Mouse (Mus musculus): ENCODE results near the gene Pcsk7.

Pcsk7 gene

DNA sequence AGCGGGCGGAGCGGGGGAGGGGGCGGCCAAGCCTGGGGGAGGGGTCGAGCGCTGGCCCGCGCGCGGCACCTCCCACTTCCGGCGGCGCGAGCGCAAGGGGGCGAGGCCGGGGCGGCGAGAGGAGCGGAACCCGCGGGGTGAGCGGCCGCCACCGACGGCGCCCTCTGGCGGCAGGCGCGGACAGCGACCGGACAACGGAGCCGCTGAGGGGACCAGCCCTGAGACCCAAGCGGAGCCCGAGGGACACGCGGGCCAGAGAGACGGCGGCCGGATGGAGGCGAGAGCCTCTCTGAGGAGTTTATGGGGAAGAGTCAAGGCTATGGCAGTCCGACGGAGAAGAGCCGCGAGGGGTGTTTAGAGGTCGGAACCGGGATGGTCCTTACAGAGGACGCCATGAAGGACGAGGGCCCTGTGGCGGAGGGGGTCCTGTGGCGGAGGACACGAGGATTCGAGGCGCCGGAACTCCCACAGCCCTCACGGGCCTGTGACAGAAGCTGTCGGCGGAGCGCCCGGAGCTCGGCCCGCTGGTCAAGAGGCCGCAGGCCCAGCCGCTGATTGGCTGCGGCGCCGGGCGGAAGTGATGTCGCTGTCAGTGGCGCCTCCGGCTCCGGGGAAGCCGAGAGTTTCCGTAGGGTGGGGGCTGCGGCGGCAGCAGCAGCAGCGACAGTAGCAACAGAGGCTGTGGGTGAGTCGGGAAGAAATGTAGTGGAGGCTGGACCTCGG lies at the start of gene Pcsk7, which contains the start of gene Rnf214:
Gene Pcsk7, plus strand, starts transcription at position 143 of the 723 bp plus-strand sequence.
Gene Rnf214, minus strand, starts transcription at position 557 of the 723 bp plus-strand sequence.
- peak; percentile 83 to 88 for DNase-seq

GRCm38 (mm10) chr9:45859364-45859763 lies 46.9 kb upstream of the Pcsk7 start:
- DNase-seq = no peak

DNA sequence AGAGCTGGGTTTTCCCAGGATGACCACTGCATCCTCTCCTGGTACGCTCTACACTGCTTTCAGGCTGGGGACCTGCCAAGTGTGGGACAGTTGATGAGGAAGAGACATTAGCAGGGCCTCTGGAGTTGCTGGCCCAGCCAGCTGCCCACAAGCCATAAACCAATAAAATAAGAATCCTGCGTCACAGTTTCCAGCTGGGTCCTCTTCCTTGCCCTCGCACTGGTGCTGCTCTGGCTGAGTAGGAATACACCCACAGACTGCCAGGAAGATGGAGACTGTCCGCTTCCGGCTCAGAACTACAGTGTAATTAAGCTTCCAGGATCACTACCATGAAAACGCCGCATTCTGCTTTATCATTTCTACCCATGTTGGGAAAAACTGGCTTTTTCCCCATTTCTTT lies 44.5 kb upstream of the Pcsk7 start:
- DNase-seq = no peak

DNA sequence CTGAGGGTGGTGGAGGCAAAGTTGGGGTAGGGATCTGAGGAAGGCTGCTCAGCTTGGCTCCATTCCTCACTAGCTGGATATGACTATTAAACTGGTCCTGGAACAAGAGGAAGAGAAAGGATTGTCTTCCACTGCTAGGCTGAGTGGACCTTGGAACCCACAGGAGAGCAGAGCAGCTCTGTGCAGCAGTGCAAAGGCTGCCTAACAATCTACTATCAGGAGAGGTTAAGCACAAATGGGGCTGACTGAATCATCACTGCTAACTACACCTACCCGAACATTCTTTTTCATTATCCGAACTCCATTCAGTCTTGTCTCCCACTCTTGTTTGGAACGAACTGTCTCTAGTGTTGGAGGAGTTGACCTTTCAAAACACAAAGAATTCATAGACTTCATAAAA lies 37.1 kb upstream of the Pcsk7 start:
- no peak for DNase-seq

DNA sequence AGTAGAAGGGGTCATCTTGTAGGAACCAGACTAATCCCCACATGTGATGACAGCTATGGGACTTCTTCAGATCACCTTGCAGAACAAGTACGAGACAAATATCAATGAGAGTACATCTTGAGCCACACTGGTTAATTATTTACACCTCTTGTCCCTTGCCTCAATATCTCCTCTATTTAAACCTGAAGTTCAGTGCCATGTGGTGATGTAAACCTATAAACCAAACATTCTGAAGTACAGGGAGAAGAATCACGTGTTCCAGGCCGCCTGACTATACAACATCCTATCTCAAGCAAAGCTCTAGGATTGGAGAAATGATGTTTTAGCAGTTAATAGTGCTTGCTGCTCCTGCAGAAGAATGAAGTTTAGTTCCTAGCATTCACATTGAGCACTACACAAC lies 36.0 kb upstream of the Pcsk7 start:
- no peak for DNase-seq

DNA sequence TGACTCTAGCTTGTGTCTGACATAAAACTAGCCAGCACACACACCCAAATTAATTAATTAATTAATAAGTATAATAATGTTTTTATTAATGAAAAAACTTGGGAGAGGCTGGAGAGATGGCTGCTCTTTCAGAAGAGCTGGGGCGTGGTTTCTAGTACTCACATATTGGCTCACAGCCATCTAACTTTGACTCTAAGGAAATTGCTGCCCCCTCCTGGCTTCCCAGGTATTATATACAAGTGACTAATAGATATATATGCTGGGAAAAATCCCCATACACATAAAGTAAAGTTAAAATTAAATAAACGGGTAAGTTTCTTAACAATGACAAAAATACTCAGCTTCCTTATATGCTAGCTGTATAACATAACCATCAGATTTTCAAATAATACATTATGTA lies 28.4 kb upstream of the Pcsk7 start:
- peak in 1 of 2 experiments; percentile 18 for DNase-seq

DNA sequence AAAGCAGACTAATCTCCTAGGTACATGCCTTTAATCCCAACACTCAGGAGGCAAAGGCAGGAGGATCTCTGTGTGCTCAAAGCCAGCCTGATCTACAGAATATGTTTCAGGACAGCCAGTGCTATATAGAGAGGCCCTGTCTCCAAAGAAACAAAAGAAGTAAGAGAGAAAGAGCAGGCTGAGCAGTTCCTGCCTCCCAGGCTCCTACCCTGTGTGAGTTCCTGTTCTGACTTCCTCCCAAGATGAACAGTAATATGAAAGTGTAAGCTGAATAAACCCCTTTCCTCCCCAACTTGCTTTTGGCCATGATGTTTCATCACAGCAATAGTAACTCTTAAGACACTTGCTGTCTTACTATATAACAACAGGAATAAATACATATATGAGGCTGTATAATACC lies 12.6 kb upstream of the Pcsk7 start:
- no peak for DNase-seq

DNA sequence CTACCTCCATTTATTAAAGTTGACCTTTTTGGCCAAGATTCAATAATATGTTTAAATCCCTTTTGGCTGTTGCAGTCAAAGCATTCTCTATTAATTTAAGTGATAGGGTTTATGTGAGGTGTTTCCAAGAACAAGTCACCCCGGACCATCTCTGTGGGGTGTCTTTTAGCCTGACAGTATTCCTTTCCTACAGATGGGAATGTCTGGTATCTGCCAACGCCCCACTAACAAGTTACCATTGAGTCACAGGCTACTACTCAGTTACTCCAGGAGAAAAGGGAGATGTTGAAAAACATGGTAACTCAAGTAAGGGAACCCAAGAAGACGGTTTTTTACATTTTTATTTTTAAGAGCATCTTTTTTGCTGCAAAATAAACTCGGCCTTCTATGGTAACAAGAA lies 1.1 kb upstream of the Pcsk7 start:
- no peak for DNase-seq

GRCm38 (mm10) chr9:45905811-45906237 lies 473 bp upstream of the Pcsk7 start:
- DNase-seq = no peak

- no peak for DNase-seq
Observed at GRCm38 (mm10) chr9:45907078-45907428, 756 bp downstream of the Pcsk7 start.

- DNase-seq = no peak
Observed at GRCm38 (mm10) chr9:45910995-45911394, 4.7 kb downstream of the Pcsk7 start.

DNA sequence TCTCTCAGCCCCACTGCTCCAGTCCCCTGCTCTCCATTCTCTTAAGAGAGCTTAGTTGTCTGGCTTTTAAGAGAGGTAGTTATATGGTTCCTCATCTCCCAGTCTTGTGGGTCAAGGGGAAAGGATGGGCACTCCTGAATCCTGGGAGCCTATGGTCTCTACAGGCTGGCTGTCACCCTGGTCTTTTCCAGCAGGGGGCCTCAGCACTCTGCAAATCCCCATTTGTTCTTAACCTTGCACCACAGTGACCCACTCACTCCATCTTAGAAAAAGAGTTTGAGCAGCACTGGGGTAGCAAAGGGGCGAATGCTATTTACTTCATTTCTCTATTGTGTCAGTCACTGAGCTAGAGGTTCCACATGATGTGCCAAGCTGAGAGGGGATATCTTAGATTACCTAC lies 5.4 kb downstream of the Pcsk7 start:
- peak; percentile 36 to 62 for DNase-seq

GRCm38 (mm10) chr9:45915659-45916058 lies 9.4 kb downstream of the Pcsk7 start:
- no peak for DNase-seq

DNA sequence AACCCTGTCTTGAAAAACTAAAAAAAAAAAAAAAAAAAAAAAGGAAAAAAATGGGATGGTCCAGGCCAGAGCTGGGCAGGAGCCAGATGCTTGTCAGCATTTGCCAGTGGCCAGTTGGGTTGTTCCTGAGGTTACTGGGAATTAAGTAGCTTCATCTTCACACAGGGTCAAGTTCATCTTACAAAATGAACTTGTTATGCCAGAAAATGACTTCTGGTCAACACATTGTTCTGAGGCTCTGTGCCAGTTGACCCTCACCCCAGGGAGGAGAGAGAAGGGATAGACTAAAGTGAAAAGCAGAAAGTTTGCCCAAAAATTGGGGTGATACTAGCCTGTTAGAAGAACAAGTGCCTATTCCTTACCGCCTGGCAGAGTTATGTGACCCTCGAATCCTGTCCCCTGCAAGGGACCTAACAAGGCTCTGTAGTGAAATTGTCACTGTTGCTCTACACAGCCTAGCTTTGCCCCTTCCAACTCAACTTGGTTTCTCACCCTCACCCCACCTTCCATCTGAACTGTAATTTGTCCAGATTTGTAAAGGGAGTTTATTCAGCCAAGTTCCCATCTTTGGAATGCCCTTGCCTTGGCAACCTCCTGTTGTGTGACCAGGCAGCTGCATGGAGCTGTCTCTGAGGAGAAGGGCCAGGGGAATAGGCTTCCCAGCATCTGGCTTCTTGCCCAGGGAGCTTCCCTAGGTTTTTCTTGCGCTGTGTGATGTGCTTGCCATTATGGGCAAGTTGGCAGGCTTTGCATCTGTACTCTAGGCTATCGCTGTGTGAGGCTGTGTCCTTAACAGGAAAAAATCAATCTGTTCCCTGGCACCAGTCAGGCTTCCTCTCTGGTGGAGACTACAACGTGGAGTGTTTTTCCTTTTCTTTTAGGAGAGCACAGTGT lies 11.0 kb downstream of the Pcsk7 start:
- DNase-seq = no peak

DNA sequence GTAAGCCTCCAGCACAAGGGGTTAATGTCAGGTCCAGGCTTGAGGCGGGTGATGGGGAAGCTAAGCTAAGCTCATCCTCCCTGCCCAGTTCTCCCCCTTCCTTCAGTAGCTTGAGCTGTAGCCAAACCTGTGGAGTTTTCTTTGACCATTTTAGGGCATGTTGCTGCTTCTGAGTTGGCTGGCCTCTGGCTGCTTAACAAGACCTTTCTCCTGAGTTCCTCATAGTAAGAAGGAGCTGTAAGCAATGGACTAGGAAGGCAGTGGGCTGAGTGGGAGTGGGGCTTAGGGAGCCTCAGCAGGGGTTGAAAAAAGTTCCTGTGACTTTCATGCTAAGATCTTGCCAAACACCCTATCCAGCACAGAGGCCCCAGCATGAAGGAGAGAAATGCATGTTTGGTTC lies 13.6 kb downstream of the Pcsk7 start:
- DNase-seq = no peak

DNA sequence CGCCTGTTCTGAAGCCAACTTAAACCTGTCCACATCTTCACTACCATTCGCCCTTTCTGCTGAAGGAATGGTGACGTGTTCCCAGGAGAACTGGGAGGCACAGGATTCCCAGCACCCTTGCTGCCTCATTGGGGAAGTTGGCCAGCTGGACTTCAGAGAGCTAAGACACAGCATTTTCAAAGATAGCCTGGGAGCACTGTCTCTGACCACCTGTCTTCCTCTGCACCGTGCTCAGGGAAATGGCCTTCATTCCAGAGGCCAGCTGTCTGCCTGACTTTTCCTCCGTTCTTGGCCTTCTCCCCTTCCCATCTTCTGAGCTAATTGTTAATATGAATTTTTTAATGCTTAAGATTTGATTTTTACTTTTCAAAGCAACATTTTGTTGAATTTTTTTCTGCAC lies 23.0 kb downstream of the Pcsk7 start:
- DNase-seq = no peak

GRCm38 (mm10) chr9:45931958-45932357 lies 25.7 kb downstream of the Pcsk7 start:
- no peak for DNase-seq

GRCm38 (mm10) chr9:45932571-45933415 lies 26.5 kb downstream of the Pcsk7 start:
- DNase-seq = no peak

DNA sequence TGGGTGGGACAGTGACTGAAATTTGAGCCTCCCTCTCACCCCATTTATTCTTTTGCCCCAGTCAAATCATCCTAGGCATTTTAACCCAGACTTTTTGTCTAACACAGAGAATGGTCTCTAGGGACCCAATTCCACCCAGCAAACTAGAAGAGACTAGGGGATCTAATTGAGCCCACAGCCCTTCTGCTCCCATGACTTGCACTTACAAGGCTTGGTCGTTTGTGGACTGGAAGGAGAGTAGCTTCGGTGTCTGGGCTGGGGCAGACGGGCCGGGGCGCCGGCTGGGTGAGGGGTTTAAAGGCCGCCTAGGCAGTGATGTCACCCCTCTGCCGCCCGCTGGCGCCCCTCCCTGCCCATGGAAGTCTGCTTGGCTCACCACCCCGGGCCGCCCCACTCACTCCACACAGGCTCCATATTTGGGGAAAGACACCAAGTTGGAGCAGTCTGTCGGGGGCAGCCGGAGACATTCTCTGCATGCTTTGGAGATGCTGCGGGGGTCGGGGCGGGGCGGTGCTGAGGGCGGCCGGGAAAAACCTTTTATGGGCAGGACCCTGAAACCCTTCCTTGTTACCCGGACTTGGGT lies 29.4 kb downstream of the Pcsk7 start, which contains the start of gene Tagln:
Gene Tagln, minus strand, starts transcription at position 431 of the 583 bp plus-strand sequence.
- no peak for DNase-seq

- peak in 1 of 2 experiments; percentile 39 for DNase-seq
Observed at GRCm38 (mm10) chr9:45936883-45937282, 30.6 kb downstream of the Pcsk7 start.

DNA sequence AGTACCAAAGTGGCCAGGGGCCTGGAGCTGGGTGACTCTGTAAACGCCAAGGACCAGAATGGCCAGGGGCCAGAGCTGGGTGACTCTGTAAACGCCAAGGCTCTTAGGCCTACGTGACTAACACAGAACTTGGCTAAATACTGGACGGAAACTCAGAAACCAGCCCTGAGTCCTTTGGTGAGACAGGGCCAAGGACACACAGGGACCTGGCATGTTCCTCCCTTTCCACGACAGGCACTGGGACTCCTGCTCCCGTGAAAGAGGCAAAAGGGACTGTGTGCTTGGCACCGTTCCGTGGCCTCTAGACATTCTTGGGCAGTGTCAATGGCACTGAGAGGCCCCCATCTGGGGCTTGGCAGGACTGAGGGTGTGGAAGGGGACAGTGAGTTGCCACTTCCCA lies 31.8 kb downstream of the Pcsk7 start:
- DNase-seq = no peak

GRCm38 (mm10) chr9:45938952-45939637 lies 32.8 kb downstream of the Pcsk7 start:
- DNase-seq = no peak
